Mouse (Mus musculus): ENCODE measurements at regions not wholly inside any gene's neighbourhood (a gene's known extent, or its start where the extent isn't known, plus 50 kb on each side); places are given as distances from the start of the nearest gene placed in this dataset.
A peak's percentile ranks its signal among the peaks of the same experiment; 100 is the strongest.

GRCm38 (mm10) chr5:83091483-83091882 lies 263.5 kb downstream of the Tecrl start:
- DNase-seq (ENCODE audit: low spot score): peak; percentile 2

- DNase-seq (ENCODE audit: low spot score): no peak
These were observed 300.2 kb downstream of the Tecrl start for GRCm38 (mm10) chr5:83054819-83055218.

GRCm38 (mm10) chr5:83047214-83047613 lies 307.8 kb downstream of the Tecrl start:
- DNase-seq (ENCODE audit: low spot score): no peak

GRCm38 (mm10) chr5:83029703-83030102 lies 325.3 kb downstream of the Tecrl start:
- DNase-seq (ENCODE audit: low spot score): no peak

GRCm38 (mm10) chr5:83006038-83006437 lies 349.0 kb downstream of the Tecrl start:
- no peak for DNase-seq (ENCODE audit: low spot score)

- DNase-seq (ENCODE audit: low spot score): peak; percentile 83
These were observed 365.9 kb downstream of the Tecrl start for GRCm38 (mm10) chr5:82989056-82989455.

- no peak for DNase-seq (ENCODE audit: low spot score)
These were observed 385.7 kb downstream of the Tecrl start for GRCm38 (mm10) chr5:82969315-82969714.

- DNase-seq (ENCODE audit: low spot score): no peak
These were observed 388.2 kb downstream of the Tecrl start for GRCm38 (mm10) chr5:82966824-82967223.

- DNase-seq (ENCODE audit: low spot score): peak; percentile 32
These were observed 388.8 kb downstream of the Tecrl start for GRCm38 (mm10) chr5:82966180-82966579.

GRCm38 (mm10) chr5:82964513-82964912 lies 390.5 kb downstream of the Tecrl start:
- no peak for DNase-seq (ENCODE audit: low spot score)

GRCm38 (mm10) chr5:82956012-82956411 lies 399.0 kb downstream of the Tecrl start:
- DNase-seq (ENCODE audit: low spot score): no peak

- DNase-seq (ENCODE audit: low spot score): no peak
These were observed 407.9 kb downstream of the Tecrl start for GRCm38 (mm10) chr5:82947060-82947459.

- DNase-seq (ENCODE audit: low spot score): no peak
These were observed 415.2 kb downstream of the Tecrl start for GRCm38 (mm10) chr5:82939786-82940185.

- DNase-seq (ENCODE audit: low spot score): peak; percentile 21
These were observed 455.6 kb downstream of the Tecrl start for GRCm38 (mm10) chr5:82899347-82899746.

- no peak for DNase-seq (ENCODE audit: low spot score)
These were observed 456.1 kb downstream of the Tecrl start for GRCm38 (mm10) chr5:82898912-82899311.

GRCm38 (mm10) chr5:82898389-82898788 lies 456.6 kb downstream of the Tecrl start:
- DNase-seq (ENCODE audit: low spot score): peak; percentile 59

GRCm38 (mm10) chr5:82869264-82869663 lies 485.7 kb downstream of the Tecrl start:
- DNase-seq (ENCODE audit: low spot score): no peak

GRCm38 (mm10) chr5:82864347-82864746 lies 490.6 kb downstream of the Tecrl start:
- no peak for DNase-seq (ENCODE audit: low spot score)

GRCm38 (mm10) chr5:82825327-82825726 lies 529.7 kb downstream of the Tecrl start:
- no peak for DNase-seq (ENCODE audit: low spot score)

- no peak for DNase-seq (ENCODE audit: low spot score)
These were observed 561.8 kb downstream of the Tecrl start for GRCm38 (mm10) chr5:82793197-82793596.
